Mouse (Mus musculus) liver, embryonic 14.5 days (tissue): ENCODE measurements around the gene Ltbp1. TPM values are rescaled to one million over a fixed set of nuclear protein-coding genes. Genes with fewer than 3 reads are reported as not detected.

Source experiments
- ATAC-seq: fragments of 200-750 bp; cut with Nextera tagmentation; 2 replicates; pipeline ENCODE4 v1.8.0; 2017; ENCODE audit warnings: moderate number of reproducible peaks, mild to moderate bottlenecking, moderate library complexity; ENCODE audit not compliant: insufficient read depth
- DNase-seq, 3 experiments: peaks; one replicate each; pipeline ENCODE4 v3.0.0-alpha.2; 2012 to 2013; ENCODE audit warnings: low read depth in 3 of 3, low spot score in 3 of 3
- H3K27ac ChIP-seq: fragments of 300-500 bp; sonication (generic); 2 replicates; pipeline ENCODE4 v1.5.1; 2014; ENCODE audit warnings: moderate library complexity, mild to moderate bottlenecking, control low read depth, inconsistent platforms
- H3K27me3 ChIP-seq: fragments of 300-500 bp; sonication (generic); 2 replicates; pipeline ENCODE4 v1.6.1; 2014; ENCODE audit warnings: mild to moderate bottlenecking, low read length, moderate library complexity; ENCODE audit not compliant: control insufficient read depth, insufficient read depth
- H3K36me3 ChIP-seq: fragments of 300-500 bp; sonication (generic); replicated peaks from 2 replicates; pipeline ENCODE4 v1.6.1; 2014; ENCODE audit warnings: low read depth; ENCODE audit not compliant: control insufficient read depth, insufficient read depth
- H3K4me1 ChIP-seq, 2 experiments: fragments of 200-500 bp in 1 of 2; fragments of 300-500 bp in 1 of 2; sonication (generic) in 1 of 2; replicated peaks; 2 replicates each; pipeline ENCODE4 v1.6.1; 2012 to 2014; ENCODE audit warnings: antibody characterized with exemption in 1 of 2, inconsistent platforms in 1 of 2, low read length in 1 of 2; ENCODE audit not compliant: control insufficient read depth in 2 of 2, insufficient read depth in 2 of 2
- H3K4me2 ChIP-seq: fragments of 300-500 bp; sonication (generic); 2 replicates; pipeline ENCODE4 v1.6.1; 2014; ENCODE audit warnings: low read depth, mild to moderate bottlenecking, control low read depth, moderate library complexity
- H3K4me3 ChIP-seq, 2 experiments: fragments of 200-500 bp in 1 of 2; fragments of 300-500 bp in 1 of 2; sonication (generic) in 1 of 2; 2 replicates each; pipeline ENCODE4 v1.5.1; 2012 to 2014; ENCODE audit warnings: low read depth in 2 of 2, low read length in 2 of 2, mild to moderate bottlenecking in 2 of 2, control low read depth in 1 of 2, inconsistent platforms in 1 of 2, moderate library complexity in 1 of 2; ENCODE audit not compliant: insufficient read depth in 1 of 2
- H3K9ac ChIP-seq: fragments of 300-500 bp; sonication (generic); replicated peaks from 2 replicates; pipeline ENCODE4 v1.6.1; 2014; ENCODE audit warnings: mild to moderate bottlenecking, control low read depth, moderate library complexity
- H3K9me3 ChIP-seq: fragments of 300-500 bp; sonication (generic); 2 replicates; pipeline ENCODE4 v1.6.1; 2016; ENCODE audit warnings: low read length, mixed read lengths; ENCODE audit not compliant: control insufficient read depth
- CTCF ChIP-seq: IDR thresholded peaks from 2 replicates; pipeline ENCODE4 v1.5.1; 2016; ENCODE audit warnings: antibody characterized with exemption, low read depth, control low read depth
- EP300 ChIP-seq: IDR thresholded peaks from 2 replicates; pipeline ENCODE4 v1.6.1; 2016; ENCODE audit warnings: antibody characterized with exemption, low read depth
- WGBS: fragments of 180-500 bp; shearing (Covaris S2); extraction: QIAGEN DNeasy Blood & Tissue Kit; methylation state at CpG from one replicate; pipeline ENCODE4 v1.1.7; 2014; ENCODE audit not compliant: insufficient replicate concordance; 5-methylcytosine and 5-hydroxymethylcytosine counted together
- polyA plus RNA-seq, 2 experiments: library from polyadenylated mRNA; depleted of rRNA in 1 of 2; stranded (reverse) in 1 of 2; unstranded in 1 of 2; fragments of >200 nt; fragmentation: Nextera tagmentation in 1 of 2; extraction: Ambion mirVana in 1 of 2; gene quantifications; 2 replicates each; pipeline versions ENCODE4 v1.2.1 to v1.2.3; 2012 to 2014

The Ltbp1 gene
- polyA plus RNA-seq, 2 experiments = 1.9 to 2.2 TPM

GRCm38 (mm10) chr17:75323229-75323628, 317.9 kb downstream of the Ltbp1 start:
- Histone ChIP-seq H3K9ac (no peak overlapping the region), H3K27me3 (no peaks in the 10 kb centered on the region), H3K9me3 (no peaks in the 10 kb centered on the region), H3K4me1 (no peaks in the 10 kb centered on the region), H3K27ac (no peak overlapping the region), H3K4me3 (no peak overlapping the region), H3K36me3 (no peaks in the 10 kb centered on the region), H3K4me2 (no peak overlapping the region)
- WGBS = 78% methylated on average over 5 of the region's 5 CpGs
- TF ChIP-seq EP300 (no peak), CTCF (no peak)
- ATAC-seq (no peak), DNase-seq (no peak)

DNA sequence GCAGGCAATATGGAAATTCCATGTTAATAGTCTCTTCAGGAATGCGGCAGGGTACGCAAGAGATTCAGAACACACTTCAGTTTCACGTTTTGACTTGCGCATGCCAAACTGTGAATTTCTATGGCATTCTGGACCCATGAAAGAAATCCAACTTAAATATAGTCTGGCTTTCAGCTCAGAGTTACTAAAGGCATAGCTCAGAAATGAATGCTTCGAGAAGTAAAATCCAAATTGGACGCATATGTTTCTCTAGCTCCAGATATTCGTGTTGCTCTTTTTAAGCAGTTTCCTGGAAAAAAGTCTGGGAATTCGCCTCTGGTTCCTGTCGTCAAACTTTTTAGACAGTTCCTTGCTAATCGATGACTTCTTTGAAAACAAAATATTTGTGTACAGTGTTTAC, 318.4 kb downstream of the Ltbp1 start:
- Histone ChIP-seq H3K4me2 (no peak overlapping the region), H3K27me3 (no peaks in the 10 kb centered on the region), H3K4me1 (no peaks in the 10 kb centered on the region), H3K9ac (no peak overlapping the region), H3K36me3 (no peaks in the 10 kb centered on the region), H3K27ac (no peak overlapping the region), H3K4me3 (no peak overlapping the region), H3K9me3 (no peaks in the 10 kb centered on the region)
- ATAC-seq (no peak), DNase-seq (no peak)
- TF ChIP-seq CTCF = no peak
- TF ChIP-seq EP300 = no peak
- 76% methylated on average over 10 of the region's 10 CpGs for WGBS

DNA sequence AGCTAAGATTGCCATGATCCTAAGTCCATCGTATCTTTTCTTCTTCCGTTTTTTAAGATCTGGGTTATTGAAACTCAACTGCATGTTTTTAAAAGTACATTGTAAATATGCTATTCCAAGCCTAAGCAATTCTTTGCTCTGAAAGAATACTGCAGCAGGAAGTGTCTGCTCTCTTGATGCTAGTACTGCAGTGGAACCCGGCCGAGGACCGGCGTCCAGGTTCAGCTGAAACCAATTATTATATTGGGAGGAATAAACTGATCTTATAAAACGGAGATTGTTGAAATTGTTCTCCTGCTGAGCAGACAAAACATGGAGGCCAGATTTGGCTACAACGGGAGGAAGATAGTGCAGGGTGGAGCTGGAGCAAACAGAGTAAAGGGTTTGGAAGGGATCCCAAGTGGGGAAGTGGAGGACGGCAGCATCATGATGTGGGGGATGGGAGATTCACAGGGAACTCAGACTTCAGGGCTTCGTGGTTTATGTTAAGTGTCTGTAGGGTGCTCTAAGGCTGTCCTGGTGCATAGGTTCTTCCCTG, 322.8 kb downstream of the Ltbp1 start:
- Histone ChIP-seq H3K27me3 (no peaks in the 10 kb centered on the region), H3K9me3 (no peaks in the 10 kb centered on the region), H3K4me2 (no peak overlapping the region), H3K4me3 (no peak overlapping the region), H3K36me3 (no peaks in the 10 kb centered on the region), H3K9ac (no peak overlapping the region), H3K4me1 (no peaks in the 10 kb centered on the region), H3K27ac (no peak overlapping the region)
- TF ChIP-seq EP300 (no peak), CTCF (no peak)
- no peak for ATAC-seq
- 67% methylated on average over 10 of the region's 10 CpGs for WGBS
- no peak for DNase-seq

- ATAC-seq (no peak), DNase-seq (no peak)
- no peak overlapping the region for H3K27ac ChIP-seq
- no peak overlapping the region for H3K9ac ChIP-seq
- H3K9me3 ChIP-seq = no peaks in the 10 kb centered on the region
- H3K27me3 ChIP-seq = no peaks in the 10 kb centered on the region
- no peak overlapping the region for H3K4me2 ChIP-seq
- H3K36me3 ChIP-seq = no peaks in the 10 kb centered on the region
- no peaks in the 10 kb centered on the region for H3K4me1 ChIP-seq
- WGBS = 57% methylated on average over 6 of the region's 6 CpGs
- H3K4me3 ChIP-seq = no peak overlapping the region
- no peak for TF ChIP-seq EP300
- TF ChIP-seq CTCF = no peak
Observed at GRCm38 (mm10) chr17:75330366-75330765, 325.0 kb downstream of the Ltbp1 start.

DNA sequence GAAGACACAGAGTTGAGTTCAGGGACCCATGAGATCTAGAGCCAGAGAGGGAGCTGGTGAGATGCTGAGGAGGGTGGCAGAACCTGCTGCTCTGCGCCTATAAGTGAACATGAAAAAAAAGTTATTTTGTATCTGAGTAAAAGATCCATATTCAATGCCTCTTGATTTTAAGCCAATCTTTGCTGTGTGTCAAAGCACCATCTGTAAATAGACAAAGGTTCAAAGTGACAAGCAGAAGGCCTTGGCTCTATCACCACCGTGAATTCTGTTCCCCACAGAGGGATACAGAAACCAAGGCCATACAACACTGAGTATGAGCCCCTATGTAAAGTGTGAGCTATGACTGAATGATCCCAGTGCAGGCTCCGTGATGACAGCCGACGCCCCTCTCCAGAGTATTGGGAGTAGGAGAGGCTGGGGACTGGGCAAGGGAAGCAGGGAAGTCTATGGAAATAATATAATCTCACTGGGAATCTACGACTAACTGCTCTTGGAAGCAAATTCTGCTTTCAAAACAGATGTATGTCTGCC, 326.1 kb downstream of the Ltbp1 start:
- H3K27ac ChIP-seq = no peak overlapping the region
- no peaks in the 10 kb centered on the region for H3K9me3 ChIP-seq
- no peak overlapping the region for H3K4me3 ChIP-seq
- H3K36me3 ChIP-seq = no peaks in the 10 kb centered on the region
- H3K27me3 ChIP-seq = no peaks in the 10 kb centered on the region
- H3K4me1 ChIP-seq = no peaks in the 10 kb centered on the region
- H3K4me2 ChIP-seq = no peak overlapping the region
- no peak for DNase-seq
- no peak for ATAC-seq
- TF ChIP-seq EP300 = no peak
- no peak for TF ChIP-seq CTCF
- H3K9ac ChIP-seq = no peak overlapping the region
- WGBS = 69% methylated on average over 6 of the region's 6 CpGs
